Mouse (Mus musculus): ENCODE measurements around the gene Pafah2. TPM values are rescaled to one million over a fixed set of nuclear protein-coding genes. Genes with fewer than 3 reads are reported as not detected.

Gene Pafah2
- polyA plus RNA-seq, 1 experiment from 2014 or later = 12.0 TPM

DNA sequence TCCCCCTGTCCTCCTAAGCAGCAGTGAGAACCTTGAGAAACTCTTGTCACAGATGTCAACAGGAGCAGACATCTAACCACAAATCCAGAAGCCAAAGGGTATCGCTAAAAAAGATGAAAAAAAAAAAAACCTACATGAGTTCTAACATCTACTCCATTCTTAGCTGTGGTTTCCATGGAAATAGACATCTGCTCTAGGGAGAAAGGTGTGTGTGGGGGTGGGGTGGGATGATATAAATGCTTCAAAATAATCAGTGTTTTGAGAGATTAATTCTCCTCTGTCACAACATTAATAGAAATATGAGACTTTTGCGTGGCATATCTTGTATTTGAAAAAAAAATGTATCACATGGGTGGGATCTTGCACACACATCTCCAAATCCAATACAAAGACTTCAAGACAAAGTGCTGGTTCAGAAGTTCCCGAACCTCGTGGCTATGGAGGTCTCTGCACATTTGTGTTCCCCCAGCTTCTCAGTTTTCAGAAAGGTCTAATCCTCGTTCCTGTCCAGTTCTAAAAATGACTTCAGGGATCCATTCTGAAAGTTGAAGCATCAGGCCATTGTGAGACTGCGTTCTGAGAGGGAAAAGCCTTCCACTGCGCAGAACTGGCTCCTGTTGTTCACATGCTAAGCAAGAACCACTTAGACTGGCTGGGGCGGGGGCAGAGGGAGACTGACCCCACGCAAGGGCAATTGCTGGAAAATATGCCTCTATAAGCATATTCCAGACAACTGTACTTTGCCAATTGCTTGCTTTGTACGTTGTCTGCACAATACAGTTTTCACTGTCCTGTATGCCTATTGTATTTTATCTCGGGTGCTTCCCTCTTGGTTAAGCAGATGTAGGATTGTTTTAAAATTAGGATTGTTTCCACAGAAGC, 70.5 kb downstream of the Pafah2 start:
- Histone ChIP-seq H3K36me3 (peaks cover 11% of the 10 kb centered on the region), H3K9ac (no peak overlapping the region), H3K4me3 (peak overlapping the region; percentile 89), H3K4me1 (peaks cover 17% of the 10 kb centered on the region; the same call in 1 of the 2 replicates), H3K27ac (no peak overlapping the region), H3K27me3 (no peaks in the 10 kb centered on the region), H3K9me3 (no peaks in the 10 kb centered on the region), H3K4me2 (peak overlapping the region; percentile 95)
- 62% methylated on average over 11 of the region's 11 CpGs for WGBS
- ATAC-seq (ENCODE audit: insufficient number of reproducible peaks, insufficient read depth, low FRiP score, low TSS enrichment, low read depth) = no peak

DNA sequence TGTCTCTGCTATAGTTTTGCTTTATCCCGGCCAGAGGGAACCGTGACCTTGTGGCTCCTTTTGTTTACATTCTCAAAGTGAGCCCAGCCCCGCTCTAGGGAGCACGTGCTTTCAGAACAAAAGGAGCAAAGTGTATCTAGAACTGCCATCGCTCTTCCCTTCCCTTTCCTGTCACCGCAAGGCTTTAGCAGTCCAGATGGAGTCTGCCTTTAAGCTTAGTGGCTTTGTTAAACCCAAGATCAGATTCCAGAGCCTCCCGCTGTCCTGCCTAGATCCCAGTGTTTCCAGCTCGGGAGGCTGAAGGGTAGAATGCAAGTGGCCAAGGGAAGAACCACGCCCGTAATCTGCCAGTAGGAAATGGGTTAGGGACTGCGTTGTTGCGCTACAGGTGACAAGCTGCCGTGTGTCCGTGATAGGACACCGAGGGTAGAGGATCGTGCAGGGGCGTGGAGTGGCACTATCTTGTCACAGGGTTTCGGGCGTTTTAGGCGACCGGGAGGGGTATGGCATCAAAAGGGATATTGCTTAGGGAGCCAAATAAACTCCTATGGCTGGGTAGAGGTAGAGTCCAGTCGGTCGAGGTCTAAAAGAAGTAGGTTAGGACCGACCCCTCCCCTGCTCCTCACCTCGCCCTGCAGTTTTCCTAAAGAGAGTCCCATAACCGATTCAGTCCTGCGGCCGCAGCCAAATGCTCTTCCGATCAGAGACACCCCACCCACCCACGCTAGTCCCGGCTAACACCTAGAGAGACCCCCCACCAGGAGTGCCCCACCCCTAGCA, 71.5 kb downstream of the Pafah2 start:
- Histone ChIP-seq H3K27ac (peak overlapping the region; percentile 92), H3K4me1 (peaks cover 17% of the 10 kb centered on the region; the same call in 1 of the 2 replicates), H3K36me3 (peaks cover 19% of the 10 kb centered on the region), H3K4me3 (peak overlapping the region; percentile 89), H3K9me3 (no peaks in the 10 kb centered on the region), H3K4me2 (peak overlapping the region; percentile 95), H3K27me3 (no peaks in the 10 kb centered on the region), H3K9ac (peak overlapping the region; percentile 95)
- peak; percentile 1; the same call in 1 of the 2 replicates for ATAC-seq (ENCODE audit: insufficient number of reproducible peaks, insufficient read depth, low FRiP score, low TSS enrichment, low read depth)
- under 1% methylated on average over 31 of the region's 31 CpGs for WGBS

DNA sequence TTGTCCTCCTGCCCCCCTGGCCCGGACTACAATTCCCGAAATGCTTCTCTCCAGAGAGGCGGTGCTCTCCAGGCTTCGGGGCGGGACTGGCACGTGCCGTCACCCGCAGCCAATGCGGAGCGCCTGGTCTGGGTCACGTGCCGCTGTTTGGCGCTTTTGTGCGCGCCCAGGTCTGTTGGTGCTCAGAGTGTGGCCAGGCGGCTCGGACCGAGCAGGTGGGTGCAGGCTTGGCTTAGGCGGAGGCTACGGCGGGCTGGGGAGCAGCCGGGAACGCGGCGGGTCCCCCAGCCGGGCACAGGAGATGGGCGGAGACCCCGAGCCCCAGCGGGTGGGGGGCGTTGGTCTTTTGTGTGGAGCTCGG, 72.1 kb downstream of the Pafah2 start, which contains the start of gene Stmn1:
Stmn1 (plus strand) TSS at position 106 of the 361 bp plus-strand sequence.
- Histone ChIP-seq H3K9ac (peak within 1 kb of the TSS; percentile 95), H3K4me1 (peaks cover 17% of the 10 kb centered on the region; the same call in 1 of the 2 replicates), H3K4me2 (peak within 1 kb of the TSS; percentile 95), H3K36me3 (peaks cover 24% of the 10 kb centered on the region), H3K27ac (peak within 1 kb of the TSS; percentile 92), H3K4me3 (peak within 1 kb of the TSS; percentile 89), H3K9me3 (no peaks in the 10 kb centered on the region), H3K27me3 (no peaks in the 10 kb centered on the region)
- ATAC-seq (ENCODE audit: insufficient number of reproducible peaks, insufficient read depth, low FRiP score, low TSS enrichment, low read depth) = peak; percentile 97
- WGBS = under 1% methylated on average over 30 of the region's 31 CpGs

DNA sequence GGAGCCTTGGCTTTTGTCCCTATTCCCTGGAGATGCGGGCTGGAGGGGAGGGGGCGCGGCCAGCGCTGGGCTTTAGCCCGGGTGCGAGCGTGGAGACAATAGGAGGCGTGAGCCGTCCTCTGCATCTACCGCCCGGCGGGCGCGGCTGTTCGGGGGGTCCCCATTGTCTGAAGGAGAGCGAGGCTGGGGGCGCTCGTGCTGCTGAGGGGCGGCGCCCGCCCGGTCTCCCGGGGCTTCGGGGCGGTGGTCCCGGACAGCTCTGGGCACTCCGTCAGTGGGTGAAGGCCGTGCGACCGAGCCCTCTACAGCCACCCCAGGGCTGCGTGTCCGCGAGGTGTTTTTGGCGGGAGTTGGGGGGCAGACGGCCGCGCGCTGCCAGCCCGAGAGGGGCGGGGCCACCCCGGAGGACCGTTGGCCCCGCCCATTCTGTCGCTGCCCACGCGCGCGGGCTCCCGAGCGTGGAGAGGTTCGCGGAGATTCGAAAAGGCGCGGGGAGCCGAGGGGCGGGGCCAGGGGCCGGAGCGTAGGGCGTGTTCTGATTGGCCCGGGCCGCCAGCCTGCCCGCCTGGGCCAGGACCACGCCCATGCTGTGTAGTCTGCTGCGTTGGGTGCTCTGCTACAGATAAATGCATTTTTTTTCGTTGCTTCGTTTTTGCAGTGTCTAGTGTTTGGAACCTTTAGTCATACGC, 72.6 kb downstream of the Pafah2 start:
- H3K4me1 ChIP-seq = peaks cover 17% of the 10 kb centered on the region; the same call in 1 of the 2 replicates
- H3K27me3 ChIP-seq = no peaks in the 10 kb centered on the region
- H3K4me3 ChIP-seq = peak overlapping the region; percentile 89
- H3K9ac ChIP-seq = peak overlapping the region; percentile 95
- H3K36me3 ChIP-seq = peaks cover 26% of the 10 kb centered on the region
- H3K9me3 ChIP-seq = no peaks in the 10 kb centered on the region
- peak overlapping the region; percentile 92 for H3K27ac ChIP-seq
- peak overlapping the region; percentile 95 for H3K4me2 ChIP-seq
- WGBS = under 1% methylated on average over 68 of the region's 68 CpGs
- ATAC-seq (ENCODE audit: insufficient number of reproducible peaks, insufficient read depth, low FRiP score, low TSS enrichment, low read depth) = peak; percentile 85

DNA sequence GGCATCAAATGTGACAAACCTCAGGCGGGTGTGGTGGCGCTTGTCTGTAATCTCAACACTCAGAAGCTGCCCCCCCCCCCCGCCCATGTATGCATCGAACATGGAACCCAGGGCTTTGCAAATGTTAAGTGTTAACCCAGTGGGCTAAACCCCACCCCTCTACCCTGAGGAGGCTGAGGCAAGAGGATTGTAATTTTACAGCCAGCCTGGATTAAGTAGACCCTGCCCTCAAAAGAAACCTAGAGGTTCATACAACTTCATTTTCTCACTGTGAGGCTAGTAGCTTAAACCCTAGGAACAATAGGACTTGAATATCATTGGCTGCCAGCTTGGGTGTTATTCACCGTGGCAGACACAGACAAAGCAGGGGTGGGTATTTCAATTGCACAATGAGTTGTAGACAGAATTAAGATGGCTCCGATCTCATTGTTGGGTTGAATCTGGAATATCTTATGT, 73.2 kb downstream of the Pafah2 start:
- 15% methylated on average over 6 of the region's 6 CpGs for WGBS

DNA sequence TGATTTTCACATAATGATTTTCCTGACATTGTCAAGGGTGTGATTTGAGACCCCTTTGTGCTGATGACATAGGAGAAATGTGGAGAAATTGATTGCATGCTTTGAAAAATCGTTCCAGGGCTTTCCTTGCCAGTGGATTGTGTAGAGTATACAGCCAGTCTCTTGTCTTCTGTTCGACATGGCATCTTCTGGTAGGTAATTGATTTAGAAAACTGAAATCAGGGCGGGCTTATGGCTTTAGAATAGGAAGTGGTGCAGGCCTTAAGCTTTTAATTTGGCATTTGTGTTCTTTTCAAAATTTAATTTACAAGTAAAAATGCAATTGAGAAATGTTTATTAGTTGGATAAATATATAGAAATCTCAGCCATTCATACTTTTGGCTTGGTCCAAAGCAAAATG, 73.9 kb downstream of the Pafah2 start:
- peaks cover 38% of the 10 kb centered on the region for H3K36me3 ChIP-seq
- H3K9ac ChIP-seq = peak overlapping the region; percentile 95; the same call in 1 of the 2 replicates
- no peaks in the 10 kb centered on the region for H3K9me3 ChIP-seq
- H3K4me2 ChIP-seq = peak overlapping the region; percentile 95
- H3K4me1 ChIP-seq = peaks cover 17% of the 10 kb centered on the region; the same call in 1 of the 2 replicates
- no peaks in the 10 kb centered on the region for H3K27me3 ChIP-seq
- H3K4me3 ChIP-seq = peak overlapping the region; percentile 89
- WGBS = 41% methylated on average over 3 of the region's 3 CpGs
- no peak for ATAC-seq (ENCODE audit: insufficient number of reproducible peaks, insufficient read depth, low FRiP score, low TSS enrichment, low read depth)
- peak overlapping the region; percentile 92; the same call in 1 of the 2 replicates for H3K27ac ChIP-seq

More for the DNA sequence above, 73.2 kb downstream of the Pafah2 start:
- Histone ChIP-seq H3K4me3 (peak overlapping the region; percentile 89), H3K27ac (peak overlapping the region; percentile 92), H3K9me3 (no peaks in the 10 kb centered on the region), H3K36me3 (peaks cover 32% of the 10 kb centered on the region), H3K9ac (peak overlapping the region; percentile 95), H3K27me3 (no peaks in the 10 kb centered on the region), H3K4me2 (peak overlapping the region; percentile 95), H3K4me1 (peaks cover 17% of the 10 kb centered on the region; the same call in 1 of the 2 replicates)
- no peak for ATAC-seq (ENCODE audit: insufficient number of reproducible peaks, insufficient read depth, low FRiP score, low TSS enrichment, low read depth)

DNA sequence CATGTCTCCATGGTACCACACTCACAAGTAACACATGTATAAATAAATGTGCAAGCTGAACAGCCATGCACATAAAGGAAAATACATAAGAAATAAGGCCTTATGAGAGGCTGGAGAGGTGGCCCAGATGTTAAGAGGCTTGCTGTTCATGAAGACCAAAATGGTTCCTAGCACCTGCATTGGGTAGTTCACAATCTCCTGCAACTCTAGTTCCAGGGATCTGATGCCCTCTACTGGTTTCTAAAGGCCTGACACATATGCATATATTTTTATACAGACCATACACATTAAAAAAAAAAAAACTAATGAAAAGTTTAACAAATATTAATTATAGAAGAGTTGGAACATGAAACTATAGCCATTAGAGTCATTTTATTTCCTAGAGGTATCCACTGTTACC, 75.3 kb downstream of the Pafah2 start:
- Histone ChIP-seq H3K4me2 (no peak overlapping the region), H3K4me3 (no peak overlapping the region), H3K4me1 (peaks cover 14% of the 10 kb centered on the region; the same call in 1 of the 2 replicates), H3K27me3 (no peaks in the 10 kb centered on the region), H3K9ac (no peak overlapping the region), H3K9me3 (no peaks in the 10 kb centered on the region), H3K36me3 (peaks cover 53% of the 10 kb centered on the region), H3K27ac (no peak overlapping the region)
- no peak for ATAC-seq (ENCODE audit: insufficient number of reproducible peaks, insufficient read depth, low FRiP score, low TSS enrichment, low read depth)

DNA sequence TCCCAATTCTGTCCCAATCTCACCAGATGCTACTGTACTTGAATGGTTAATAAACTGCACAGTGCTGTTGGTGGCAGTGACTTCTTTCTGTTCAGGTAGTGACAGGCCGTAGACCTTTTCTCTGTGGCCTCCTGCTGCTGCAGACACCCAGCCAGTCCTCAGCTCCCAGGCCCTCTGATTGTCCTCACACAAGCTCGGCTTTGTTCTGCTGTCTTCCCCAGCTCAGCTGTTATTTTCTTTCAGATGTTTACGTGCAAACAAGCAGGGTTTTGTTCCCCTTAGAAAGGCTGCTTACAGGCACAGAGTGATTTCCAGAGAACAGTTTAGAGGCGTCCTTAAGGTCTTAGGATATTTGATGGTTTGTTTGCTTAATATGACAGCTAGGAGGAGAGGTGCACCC, 77.6 kb downstream of the Pafah2 start:
- ATAC-seq (ENCODE audit: insufficient number of reproducible peaks, insufficient read depth, low FRiP score, low TSS enrichment, low read depth) = no peak
- no peak overlapping the region for H3K4me3 ChIP-seq
- 0 out of 2 replicates have a peak overlapping the region, but pooled peaks have one; percentile 16 for H3K9ac ChIP-seq
- peaks cover 8% of the 10 kb centered on the region; the same call in 1 of the 2 replicates for H3K4me1 ChIP-seq
- no peaks in the 10 kb centered on the region for H3K9me3 ChIP-seq
- H3K27me3 ChIP-seq = no peaks in the 10 kb centered on the region
- no peak overlapping the region for H3K27ac ChIP-seq
- 61% methylated on average over 4 of the region's 4 CpGs for WGBS
- no peak overlapping the region for H3K4me2 ChIP-seq
- H3K36me3 ChIP-seq = peaks cover 60% of the 10 kb centered on the region

DNA sequence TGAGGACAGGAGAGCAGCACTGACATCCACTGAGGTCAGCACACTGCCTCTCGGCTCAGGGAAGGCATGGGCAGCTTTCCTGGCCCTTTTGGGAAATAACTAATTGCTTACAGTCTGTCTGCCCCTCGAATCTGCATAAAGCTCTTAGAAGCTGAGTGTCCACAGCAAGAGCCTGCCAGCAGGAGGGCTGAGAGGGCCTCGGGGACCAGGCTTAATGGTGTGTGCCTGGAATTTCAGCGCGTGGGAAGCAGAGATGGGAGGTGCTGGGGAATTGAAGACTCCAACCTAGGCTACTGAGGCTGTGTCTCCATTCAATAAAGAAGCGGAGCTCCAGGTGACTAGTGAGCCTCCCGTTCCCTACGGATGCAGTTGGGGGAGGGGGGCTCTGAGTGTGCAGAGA, 78.1 kb downstream of the Pafah2 start:
- ATAC-seq (ENCODE audit: insufficient number of reproducible peaks, insufficient read depth, low FRiP score, low TSS enrichment, low read depth) = no peak
- WGBS = 61% methylated on average over 8 of the region's 8 CpGs
- no peak overlapping the region for H3K27ac ChIP-seq
- peaks cover 60% of the 10 kb centered on the region for H3K36me3 ChIP-seq
- H3K9ac ChIP-seq = 0 out of 2 replicates have a peak overlapping the region, but pooled peaks have one; percentile 16
- H3K27me3 ChIP-seq = no peaks in the 10 kb centered on the region
- H3K4me2 ChIP-seq = no peak overlapping the region
- H3K4me3 ChIP-seq = no peak overlapping the region
- H3K4me1 ChIP-seq = peaks cover 8% of the 10 kb centered on the region; the same call in 1 of the 2 replicates
- H3K9me3 ChIP-seq = no peaks in the 10 kb centered on the region

DNA sequence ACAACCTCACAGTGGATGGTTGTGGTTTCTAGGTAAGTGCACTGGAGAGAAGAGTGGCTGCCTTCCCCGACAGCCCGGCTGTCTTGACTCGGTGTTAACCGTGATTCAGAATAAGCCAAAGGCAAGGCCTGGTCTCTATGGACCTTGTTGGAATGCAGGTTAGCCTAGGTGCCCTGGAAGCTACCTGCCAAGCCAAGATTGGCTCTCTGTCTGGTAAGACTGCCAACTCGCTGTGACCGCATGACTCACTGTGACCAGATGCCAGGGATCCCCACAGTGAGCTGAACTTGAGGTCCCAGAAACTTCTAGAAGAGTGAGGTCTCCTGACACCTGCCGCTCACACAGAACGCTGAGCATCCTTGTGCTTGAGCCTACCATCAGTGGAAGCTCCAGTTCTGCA, 80.8 kb downstream of the Pafah2 start:
- WGBS = 88% methylated on average over 8 of the region's 8 CpGs
- Histone ChIP-seq H3K9me3 (no peaks in the 10 kb centered on the region), H3K4me2 (no peak overlapping the region), H3K4me1 (no peaks in the 10 kb centered on the region), H3K27me3 (no peaks in the 10 kb centered on the region), H3K4me3 (no peak overlapping the region), H3K9ac (no peak overlapping the region), H3K36me3 (peaks cover 48% of the 10 kb centered on the region), H3K27ac (peak overlapping the region; percentile 28; the same call in 1 of the 2 replicates)
- no peak for ATAC-seq (ENCODE audit: insufficient number of reproducible peaks, insufficient read depth, low FRiP score, low TSS enrichment, low read depth)

Measured in embryonic facial prominence, embryonic 13.5 days (tissue).